Mouse (Mus musculus): ENCODE measurements at regions not wholly inside any gene's neighbourhood (a gene's known extent, or its start where the extent isn't known, plus 50 kb on each side); places are given as distances from the start of the nearest gene placed in this dataset.

- no peak for DNase-seq
Observed at GRCm38 (mm10) chr6:140368354-140369069, 55.3 kb upstream of the Plekha5 start.

GRCm38 (mm10) chr6:140367303-140367702 is 56.6 kb upstream of the Plekha5 start:
- no peak for DNase-seq

- DNase-seq, result no peak
Observed at GRCm38 (mm10) chr6:140366791-140367190, 57.1 kb upstream of the Plekha5 start.

DNA sequence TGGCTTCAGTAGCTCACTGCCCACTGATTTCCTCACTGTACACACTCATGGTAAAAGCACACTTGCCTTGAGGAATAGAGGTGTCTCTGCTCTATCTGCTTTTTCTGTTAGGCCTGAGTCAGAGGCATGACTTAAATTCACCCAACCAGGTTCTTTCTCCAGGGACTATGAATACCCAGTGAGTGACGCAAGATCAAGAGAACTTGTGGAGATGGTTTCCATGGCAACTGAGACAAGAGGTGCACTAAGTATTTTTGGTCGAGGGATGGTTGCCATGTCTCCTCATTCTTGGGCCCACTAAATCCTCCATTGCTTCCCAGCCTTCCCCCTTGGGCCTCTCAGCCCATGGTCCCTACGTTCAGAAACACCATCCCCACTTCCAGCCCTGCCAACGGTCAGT is 62.9 kb upstream of the Plekha5 start:
- no peak for DNase-seq

DNA sequence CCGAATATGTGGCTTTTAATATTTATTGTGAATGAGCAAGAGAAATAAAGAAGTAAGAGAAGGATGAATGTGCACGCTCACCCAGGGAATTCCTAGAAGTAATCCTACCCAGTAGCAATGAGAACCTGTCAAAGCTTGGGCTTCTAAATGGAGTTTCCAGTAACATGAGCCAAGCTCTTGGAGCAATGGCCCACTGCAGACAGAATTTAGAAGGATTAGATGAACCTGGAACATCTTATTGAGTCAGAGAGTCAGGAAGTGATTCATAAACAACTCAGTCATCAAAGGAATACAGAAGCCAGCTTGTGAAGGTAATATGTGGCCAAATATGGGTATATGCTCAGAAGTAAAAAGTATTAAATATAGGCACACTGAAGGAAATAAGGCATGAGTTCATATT is 66.0 kb upstream of the Plekha5 start:
- DNase-seq, result no peak

- DNase-seq, result no peak
Observed at GRCm38 (mm10) chr6:140357300-140357699, 66.6 kb upstream of the Plekha5 start.

- DNase-seq, result no peak
Observed at GRCm38 (mm10) chr6:140354082-140354481, 69.8 kb upstream of the Plekha5 start.

DNA sequence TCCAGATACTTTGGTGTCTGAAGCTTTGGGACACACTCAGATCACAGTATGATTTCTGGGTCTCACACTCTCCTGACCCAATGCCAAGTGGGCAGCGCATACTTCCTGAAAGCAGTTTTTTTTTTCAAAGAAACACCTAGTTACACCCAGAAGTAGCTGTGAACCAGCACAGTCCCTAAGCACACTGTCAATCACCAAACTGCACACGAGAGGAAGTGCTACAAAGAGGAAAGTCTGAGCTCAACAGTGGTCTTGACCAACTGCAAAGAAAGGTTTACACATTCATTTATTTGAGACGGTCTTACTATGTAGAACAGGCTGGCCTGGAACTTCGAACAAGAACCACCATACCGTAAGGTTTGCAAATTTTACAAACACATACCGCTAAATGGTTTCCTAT is 70.2 kb upstream of the Plekha5 start:
- DNase-seq, result no peak

GRCm38 (mm10) chr6:140351365-140352095 is 72.3 kb upstream of the Plekha5 start:
- no peak for DNase-seq

GRCm38 (mm10) chr6:140348578-140348977 is 75.3 kb upstream of the Plekha5 start:
- DNase-seq, result no peak

DNA sequence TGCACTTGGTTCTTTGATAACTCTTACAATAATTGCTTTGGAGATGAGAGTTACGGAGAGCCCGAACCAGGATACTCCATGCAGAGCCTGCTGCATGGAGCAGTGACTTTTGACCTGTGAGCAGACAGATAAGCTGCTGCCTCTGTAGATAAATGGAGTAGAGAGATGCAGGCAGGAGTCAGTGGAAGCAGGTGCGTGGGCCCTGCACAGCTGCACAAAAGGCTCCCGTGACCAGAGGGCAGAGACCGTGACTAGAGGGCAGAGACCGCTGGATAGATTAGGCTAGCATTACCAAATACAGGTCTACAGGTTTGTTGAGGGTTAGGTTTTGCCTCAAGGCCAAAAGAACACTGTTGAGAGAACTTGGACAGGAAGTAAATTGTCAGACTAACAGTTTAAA is 76.9 kb upstream of the Plekha5 start:
- no peak for DNase-seq

DNA sequence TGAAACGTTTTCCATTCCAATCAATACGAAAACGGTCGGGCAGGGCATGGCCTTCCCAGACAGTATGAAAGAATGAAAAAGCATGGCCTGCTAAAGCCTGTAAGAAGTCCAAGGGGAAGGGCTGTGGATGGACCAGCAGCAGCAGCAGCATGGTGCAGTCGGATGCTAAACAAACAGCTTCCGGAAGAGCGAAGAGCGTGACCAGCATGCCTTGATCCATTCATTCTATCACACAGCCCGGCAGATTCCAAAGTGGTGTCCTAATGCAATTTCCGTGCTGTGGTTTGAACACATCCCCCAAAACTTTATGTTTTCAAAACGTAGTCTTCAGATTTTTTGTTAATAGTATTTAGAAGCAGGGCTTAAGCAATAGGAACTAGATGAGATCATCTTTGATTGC is 80.2 kb upstream of the Plekha5 start:
- DNase-seq, result no peak

DNA sequence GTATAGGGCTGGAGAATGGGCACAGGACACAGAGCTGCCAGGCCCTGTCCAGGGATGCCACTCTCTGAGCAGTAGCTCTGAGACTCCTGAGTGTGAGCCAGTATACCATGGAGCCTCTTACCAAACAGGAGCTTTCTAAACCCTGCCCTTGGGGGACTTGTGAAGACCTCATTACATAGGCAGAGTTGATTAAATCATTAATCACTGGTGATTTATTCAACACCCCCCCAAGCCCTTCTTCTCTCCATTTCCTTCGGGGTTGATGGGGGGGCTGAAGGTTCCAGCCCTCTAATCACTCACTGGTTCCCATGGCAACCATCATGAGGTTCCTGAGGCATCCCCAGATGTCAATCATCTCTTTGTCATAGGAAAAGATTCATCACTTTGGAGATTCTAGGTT is 81.0 kb upstream of the Plekha5 start:
- DNase-seq, result no peak

DNA sequence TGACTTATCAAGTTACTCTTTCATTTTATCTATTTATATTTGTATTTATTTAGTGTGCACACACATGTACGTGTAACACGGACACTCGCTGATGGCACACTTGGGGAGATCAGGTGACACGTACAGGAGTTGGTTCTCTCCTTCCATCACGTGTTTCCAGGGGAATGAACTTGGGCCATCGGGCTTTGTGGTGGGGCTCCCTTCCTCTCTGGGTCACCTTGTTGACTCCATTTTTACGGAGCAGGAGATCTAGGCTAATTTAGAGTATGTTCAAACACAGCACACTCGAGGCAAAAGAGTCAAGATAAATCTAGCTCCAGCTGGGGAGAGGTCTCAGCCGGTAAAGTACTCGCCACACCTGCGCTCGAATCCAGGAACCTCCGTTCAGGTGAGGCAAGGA is 84.1 kb upstream of the Plekha5 start:
- no peak for DNase-seq

GRCm38 (mm10) chr6:140337897-140338749 is 85.7 kb upstream of the Plekha5 start:
- DNase-seq, result no peak

DNA sequence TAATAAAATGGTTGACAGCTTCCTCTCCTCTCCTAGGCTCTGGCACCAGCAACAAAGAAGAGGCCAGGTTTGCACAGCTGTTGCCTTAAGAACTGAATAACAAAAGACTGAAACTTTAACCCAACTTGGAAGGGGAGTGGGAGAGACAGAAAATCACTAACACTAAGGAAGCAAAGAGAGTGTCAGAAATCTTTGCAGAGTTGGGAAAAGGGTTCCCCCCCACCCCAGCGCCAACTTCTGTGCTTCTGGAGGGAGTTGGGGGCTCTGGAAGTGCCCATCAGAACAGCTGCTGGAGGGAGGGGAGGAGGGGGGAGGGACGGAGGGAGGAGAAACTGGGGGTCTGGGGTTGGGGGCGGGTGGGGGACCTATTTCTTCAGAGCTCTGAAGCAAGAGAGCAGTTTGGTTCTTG is 86.8 kb upstream of the Plekha5 start:
- DNase-seq, result no peak

DNA sequence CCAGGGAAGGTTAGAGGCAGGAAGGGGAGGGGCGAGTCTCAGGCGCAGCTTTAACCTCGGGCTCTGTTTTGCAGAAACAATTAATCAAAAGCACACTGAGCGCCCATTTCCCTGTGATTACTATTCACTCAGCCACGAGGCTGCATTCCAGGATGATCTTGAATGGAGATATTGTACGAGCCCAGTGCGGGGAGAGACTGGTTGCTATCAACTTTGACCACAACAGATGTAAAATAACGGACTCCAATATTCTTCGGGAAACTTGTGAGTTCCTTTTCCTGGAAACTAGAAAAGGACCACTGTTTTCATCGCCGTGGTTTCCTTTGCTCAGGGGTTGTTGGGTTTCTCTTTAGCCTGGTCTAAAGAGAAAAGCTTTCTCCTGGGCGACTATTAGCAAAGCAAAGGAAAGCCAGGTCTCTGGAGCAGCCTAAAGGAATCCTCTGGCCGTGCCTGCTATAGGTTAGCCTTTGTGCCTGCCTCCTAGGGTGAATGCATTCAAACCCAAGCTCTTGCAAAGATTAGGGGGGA is 87.4 kb upstream of the Plekha5 start:
- no peak for DNase-seq

DNA sequence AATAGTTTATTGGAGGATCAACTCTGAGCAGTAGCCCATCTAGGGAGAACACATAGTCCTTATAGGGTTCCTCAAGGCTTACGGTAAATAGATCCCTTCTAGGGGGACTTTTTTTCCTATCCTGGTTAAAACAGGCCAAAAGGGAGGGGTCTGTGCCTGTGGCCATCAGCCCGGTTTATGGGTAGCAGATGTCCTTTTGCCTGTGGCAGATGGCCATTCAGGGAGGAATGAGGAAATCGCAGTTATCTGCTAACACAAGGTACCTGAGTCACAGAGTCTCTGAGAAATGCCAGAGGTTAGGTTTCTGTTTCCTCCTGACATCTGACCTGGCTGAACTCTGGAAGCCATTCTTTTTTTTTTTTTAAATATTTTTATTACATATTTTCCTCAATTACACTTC is 90.5 kb upstream of the Plekha5 start:
- no peak for DNase-seq

- DNase-seq, result no peak
Observed at GRCm38 (mm10) chr6:140308641-140309040, 115.2 kb upstream of the Plekha5 start.

GRCm38 (mm10) chr6:140306811-140307558 is 116.9 kb upstream of the Plekha5 start:
- no peak for DNase-seq

GRCm38 (mm10) chr6:140304105-140304504 is 119.7 kb upstream of the Plekha5 start:
- DNase-seq, result no peak

DNA sequence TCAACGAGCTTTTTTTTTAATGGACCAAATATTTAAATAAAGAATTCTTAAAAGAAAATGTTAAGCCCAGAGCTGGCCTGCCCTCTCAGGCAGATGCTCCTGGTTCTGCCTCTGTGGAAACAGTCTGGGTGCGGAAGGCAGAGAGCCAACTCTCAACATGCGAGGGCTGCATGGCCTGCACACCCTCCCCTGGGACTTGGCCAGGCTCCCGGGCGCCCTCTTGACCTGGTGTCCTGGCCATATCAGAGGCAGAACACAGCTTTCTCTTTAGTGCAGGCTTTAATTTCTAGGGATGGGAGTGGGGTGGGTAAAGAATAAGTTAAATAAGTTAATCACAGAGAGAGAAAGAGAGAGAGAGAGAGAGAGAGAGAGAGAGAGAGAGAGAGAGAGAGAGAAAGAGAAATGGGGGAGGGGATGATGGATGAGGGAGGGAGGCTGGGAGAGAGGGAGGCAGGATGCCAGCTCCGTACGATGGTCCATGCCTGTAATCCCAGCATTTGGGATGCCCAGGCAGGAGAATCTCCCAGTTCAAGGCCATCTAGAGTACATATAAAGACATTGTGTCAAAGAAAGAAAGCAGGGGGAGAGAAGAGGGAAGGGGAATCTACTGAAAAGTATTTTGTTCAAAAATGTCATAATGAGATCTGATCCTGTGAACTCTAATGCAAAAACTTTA is 123.2 kb upstream of the Plekha5 start:
- no peak for DNase-seq

All from thymus, postnatal 36 days (tissue).